Comparison of ENCODE assay signal across 9 mouse cellular contexts in the genomic region with DNA sequence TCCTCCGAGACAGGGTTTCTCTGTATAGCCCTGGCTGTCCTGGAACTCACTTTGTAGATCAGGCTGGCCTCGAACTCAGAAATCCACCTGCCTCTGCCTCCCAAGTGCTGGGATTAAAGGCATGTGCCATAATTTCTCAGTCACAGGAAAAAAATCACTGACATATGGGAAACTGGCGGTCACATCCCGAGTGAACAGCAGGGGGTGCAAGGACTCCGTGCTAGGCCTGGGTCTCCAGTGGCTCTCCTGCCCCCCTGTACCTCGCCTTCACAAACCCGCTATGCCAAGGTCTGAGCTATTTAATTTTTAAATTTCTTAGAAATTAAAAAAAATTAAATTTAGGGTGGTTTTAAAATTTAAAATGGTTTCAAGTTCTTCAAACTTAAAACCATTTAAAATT. TPM values are rescaled to one million over a fixed set of nuclear protein-coding genes. Genes with fewer than 3 reads are reported as not detected.
DNase-seq lines count a peak whose midpoint lies in the region; ATAC-seq and TF ChIP-seq lines count a peak whose summit lies in the region.
"Not testable (repeated sequence)": the region's sequence is repeated elsewhere in the genome, so short reads cannot be mapped to it uniquely, and the experiment has no call there.
"Had no signal": no experiment of that assay in that cellular context is flagged by ENCODE, and none has a peak within 500 bp of the region (broad histone marks: within the 10 kb centered on the region; RNA-seq: fewer than 3 reads in every experiment).

No protein-coding gene starts in this region.

- not testable (repeated sequence) for H3K36me3 ChIP-seq in intestine, postnatal 0 days (ENCODE audit: control insufficient read depth, insufficient read depth); limb, embryonic 11.5 days (ENCODE audit: control insufficient read depth, insufficient read depth, low read length)

- not testable (repeated sequence) for H3K9me3 ChIP-seq in intestine, postnatal 0 days (ENCODE audit: control insufficient read depth); limb, embryonic 11.5 days (ENCODE audit: control insufficient read depth, low read length)

- not testable (repeated sequence) for H3K9ac ChIP-seq in intestine, postnatal 0 days (ENCODE audit: low read depth, low read length); limb, embryonic 11.5 days (ENCODE audit: low read length)

- H3K4me1 ChIP-seq in intestine, postnatal 0 days (replicated peaks; ENCODE audit: control insufficient read depth, insufficient read depth, low read length): peaks cover 14% of the 10 kb centered on the region
- not testable (repeated sequence) for H3K4me1 ChIP-seq in limb, embryonic 11.5 days (ENCODE audit: control insufficient read depth, insufficient read depth, low read length)

- not testable (repeated sequence) for H3K4me3 ChIP-seq in intestine, postnatal 0 days (ENCODE audit: low read depth, low read length); limb, embryonic 11.5 days (ENCODE audit: low read depth, low read length)

- H3K27ac ChIP-seq in intestine, postnatal 0 days (ENCODE audit: low read depth, low read length): peak overlapping the region; percentile 74; the same call in 1 of the 2 replicates
- not testable (repeated sequence) for H3K27ac ChIP-seq in limb, embryonic 11.5 days (replicated peaks; ENCODE audit: low read depth, low read length)

- intact Hi-C loops in gastrocnemius, postnatal 14 days (cut with DNase I; ENCODE audit: low total_unique reads): loop anchor here (2.0 kb wide), 1 partner anchor 118 kb away; no protein-coding TSS in a partner anchor

- peak; percentile 82 for TF ChIP-seq CTCF in intestine, postnatal 0 days (IDR thresholded peaks at IDR 0.05; ENCODE audit: low read depth)

- 0 out of 2 replicates have a peak overlapping the region, but pooled peaks have one; percentile 27 for H3K4me2 ChIP-seq in intestine, postnatal 0 days (replicated peaks; ENCODE audit: low read depth)
- H3K4me2 ChIP-seq in limb, embryonic 11.5 days (ENCODE audit: low read depth, severe bottlenecking): not testable (repeated sequence)

- H3K27me3 ChIP-seq in intestine, postnatal 0 days (replicated peaks; ENCODE audit: control insufficient read depth, insufficient read depth, low read length); limb, embryonic 11.5 days (ENCODE audit: control insufficient read depth, insufficient read depth, low read length): not testable (repeated sequence)

- DNase-seq in gastrocnemius, postnatal 14 days: peak; percentile 48
- peak; percentile 57 for DNase-seq in limb, embryonic 11.5 days (ENCODE audit: low spot score)
- DNase-seq in lung, postnatal 36 days: peak; percentile 67
- peak; percentile 41 for DNase-seq in retina, postnatal 1 day
- peak; percentile 72 for DNase-seq in thymus, postnatal 25 days

- WGBS in intestine, postnatal 0 days: 37% methylated on average over 7 of the region's 7 CpGs
- WGBS in limb, embryonic 11.5 days: 68% methylated on average over 7 of the region's 7 CpGs

- peak; percentile 42 for ATAC-seq in CD4-positive, CD25-positive, alpha-beta regulatory T cell, adult 4 months
- ATAC-seq in common myeloid progenitor, adult 5-6 weeks (replicated peaks; ENCODE audit: low read depth, poor library complexity, severe bottlenecking): peak; percentile 68
- not testable (repeated sequence) for ATAC-seq in intestine, postnatal 0 days; limb, embryonic 11.5 days (ENCODE audit: insufficient number of reproducible peaks, low FRiP score, low TSS enrichment, low read depth)

RNA-seq across cellular contexts. Expression of a gene that starts 12.0 kb away (rescaled TPM):
- polyA plus RNA-seq in CD4-positive, CD25-positive, alpha-beta regulatory T cell, adult 4 months (2017; shearing (Covaris generic)): 10 to 100 TPM; 32.0 to 41.1 TPM
- 44.9 and 59.9 TPM in 2 replicates for total RNA-seq in common myeloid progenitor, adult 5-6 weeks (2017)
- total RNA-seq in gastrocnemius, postnatal 14 days (2021): 10 to 100 TPM; 25.6 to 34.3 TPM
- polyA plus RNA-seq in intestine, postnatal 0 days (2015; fragmentation: Nextera tagmentation; extraction: Ambion mirVana): 127 and 135 TPM in 2 replicates
- 369 TPM in 2 replicates for polyA plus RNA-seq in limb, embryonic 11.5 days (2014; fragmentation: Nextera tagmentation; extraction: Ambion mirVana)

RNA-seq across cellular contexts. Expression of a gene that starts 12.4 kb away (rescaled TPM):
- 1,000 to 10,000 TPM; 1,023 to 1,039 TPM for polyA plus RNA-seq in CD4-positive, CD25-positive, alpha-beta regulatory T cell, adult 4 months (2017; shearing (Covaris generic))
- total RNA-seq in common myeloid progenitor, adult 5-6 weeks (2017): 392 and 496 TPM in 2 replicates
- total RNA-seq in gastrocnemius, postnatal 14 days (2021): 1,000 to 10,000 TPM; 1,541 to 1,794 TPM
- polyA plus RNA-seq in intestine, postnatal 0 days (2015; fragmentation: Nextera tagmentation; extraction: Ambion mirVana): 2,406 and 2,420 TPM in 2 replicates
- 876 and 921 TPM in 2 replicates for polyA plus RNA-seq in limb, embryonic 11.5 days (2014; fragmentation: Nextera tagmentation; extraction: Ambion mirVana)

RNA-seq across cellular contexts. Expression of a gene that starts 12.5 kb away (rescaled TPM):
- not detected for polyA plus RNA-seq in CD4-positive, CD25-positive, alpha-beta regulatory T cell, adult 4 months (2017; shearing (Covaris generic))
- total RNA-seq in common myeloid progenitor, adult 5-6 weeks (2017): not detected in 2 replicates
- total RNA-seq in gastrocnemius, postnatal 14 days (2021): not detected
- polyA plus RNA-seq in intestine, postnatal 0 days (2015; fragmentation: Nextera tagmentation; extraction: Ambion mirVana): 1.0 and 1.9 TPM in 2 replicates
- 1.7 and 2.1 TPM in 2 replicates for polyA plus RNA-seq in limb, embryonic 11.5 days (2014; fragmentation: Nextera tagmentation; extraction: Ambion mirVana)
- total RNA-seq: gastrocnemius, postnatal 25 days had no signal

RNA-seq across cellular contexts. Expression of a gene that starts 33.0 kb away (rescaled TPM):
- under 1 TPM in 1 of 2 experiments, not detected in 1; 0.39 TPM for polyA plus RNA-seq in CD4-positive, CD25-positive, alpha-beta regulatory T cell, adult 4 months (2017; shearing (Covaris generic))
- 1.2 TPM in 1 of 2 replicates, not detected in the other for total RNA-seq in common myeloid progenitor, adult 5-6 weeks (2017)
- total RNA-seq in gastrocnemius, postnatal 14 days (2021): under 1 TPM; 0.59 to 0.84 TPM
- 3.9 and 4.0 TPM in 2 replicates for polyA plus RNA-seq in intestine, postnatal 0 days (2015; fragmentation: Nextera tagmentation; extraction: Ambion mirVana)
- 4.7 and 6.2 TPM in 2 replicates for polyA plus RNA-seq in limb, embryonic 11.5 days (2014; fragmentation: Nextera tagmentation; extraction: Ambion mirVana)

RNA-seq across cellular contexts. Expression of a gene that starts 55.8 kb away (rescaled TPM):
- polyA plus RNA-seq in CD4-positive, CD25-positive, alpha-beta regulatory T cell, adult 4 months (2017; shearing (Covaris generic)): 10 to 100 TPM; 12.3 to 22.7 TPM
- total RNA-seq in common myeloid progenitor, adult 5-6 weeks (2017): 97.9 and 117 TPM in 2 replicates
- total RNA-seq in gastrocnemius, postnatal 14 days (2021): 1 to 10 TPM; 2.4 to 3.0 TPM
- 79.5 and 92.3 TPM in 2 replicates for polyA plus RNA-seq in intestine, postnatal 0 days (2015; fragmentation: Nextera tagmentation; extraction: Ambion mirVana)
- 2.1 and 2.4 TPM in 2 replicates for polyA plus RNA-seq in limb, embryonic 11.5 days (2014; fragmentation: Nextera tagmentation; extraction: Ambion mirVana)
